Mouse (Mus musculus): ENCODE results near the gene Kcnc4. TPM values are rescaled to one million over a fixed set of nuclear protein-coding genes. Genes with fewer than 3 reads are reported as not detected.

Kcnc4 gene
- total RNA-seq (2021): under 1 TPM; 0.21 to 0.61 TPM

DNA sequence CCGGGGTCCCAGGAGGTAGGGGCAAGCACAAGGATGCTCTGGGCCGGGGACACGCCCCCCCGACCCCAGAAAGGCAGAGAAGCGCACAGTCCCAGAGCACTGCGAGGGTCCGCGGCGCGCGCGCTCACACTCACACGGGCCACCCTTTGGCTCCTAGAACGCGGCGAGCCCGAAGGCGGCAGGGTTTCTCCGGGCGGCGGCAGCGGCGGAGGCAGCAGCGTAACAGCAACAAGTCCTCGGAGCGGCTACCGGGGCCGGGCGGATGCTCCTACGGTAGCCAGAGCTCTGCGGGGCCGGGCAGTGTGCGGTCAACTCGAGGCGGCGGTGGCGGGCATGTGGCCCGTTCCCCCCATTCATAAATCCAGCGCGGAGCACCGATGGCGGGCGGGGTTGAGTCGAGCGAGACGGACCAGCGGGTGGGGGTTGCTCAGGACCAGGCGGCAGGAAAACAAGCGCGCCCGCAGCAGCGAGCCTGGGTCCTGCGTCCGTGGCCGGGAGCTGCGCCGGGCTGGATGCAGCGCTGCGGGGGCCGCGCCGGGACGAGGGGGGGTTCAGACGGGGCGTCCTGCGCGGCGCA, at the start of gene Kcnc4:
Gene Kcnc4 (minus strand): TSS at position 357 of the 577 bp plus-strand sequence.
- DNase-seq: peak; percentile 30

DNA sequence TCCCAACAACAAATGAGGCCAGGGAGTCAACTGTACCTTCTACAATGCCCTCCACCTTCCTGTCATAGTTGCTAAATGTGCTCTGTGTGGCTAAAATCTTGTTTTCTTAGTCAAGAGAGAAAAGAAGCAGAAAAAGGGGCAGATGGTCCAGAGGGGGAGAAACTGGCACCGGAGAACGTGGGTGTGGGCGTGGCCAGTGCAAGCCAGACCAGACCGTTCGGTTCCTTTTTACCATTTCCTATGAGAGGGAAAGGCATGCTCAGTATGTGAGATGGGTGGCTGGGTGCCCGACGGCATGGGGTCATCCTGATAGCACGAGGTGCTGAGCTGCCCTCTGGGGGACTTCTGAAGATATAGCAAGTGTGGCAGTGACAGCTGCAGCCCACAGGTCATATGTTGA, 49.3 kb upstream of the Kcnc4 start:
- peak; percentile 29 for DNase-seq

DNA sequence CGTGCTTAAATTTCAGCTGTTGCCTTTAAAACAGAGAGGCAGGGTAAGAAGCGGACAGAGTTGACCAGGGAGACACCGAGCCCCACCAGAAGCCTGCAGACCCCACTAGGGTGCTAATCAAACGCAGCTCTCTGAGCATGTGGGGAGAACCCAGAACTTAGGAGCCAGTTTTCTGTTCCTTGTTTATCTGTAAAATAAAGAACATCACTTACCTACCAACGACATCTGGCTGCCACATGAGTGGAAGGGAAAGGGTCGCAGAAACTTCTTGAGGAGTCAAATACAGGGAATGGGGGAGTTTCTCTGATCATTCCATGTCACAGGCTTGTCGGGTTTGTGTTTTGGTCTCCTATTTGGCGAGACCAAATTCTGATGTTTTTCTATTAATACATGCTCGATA, 48.6 kb upstream of the Kcnc4 start:
- DNase-seq: no peak

DNA sequence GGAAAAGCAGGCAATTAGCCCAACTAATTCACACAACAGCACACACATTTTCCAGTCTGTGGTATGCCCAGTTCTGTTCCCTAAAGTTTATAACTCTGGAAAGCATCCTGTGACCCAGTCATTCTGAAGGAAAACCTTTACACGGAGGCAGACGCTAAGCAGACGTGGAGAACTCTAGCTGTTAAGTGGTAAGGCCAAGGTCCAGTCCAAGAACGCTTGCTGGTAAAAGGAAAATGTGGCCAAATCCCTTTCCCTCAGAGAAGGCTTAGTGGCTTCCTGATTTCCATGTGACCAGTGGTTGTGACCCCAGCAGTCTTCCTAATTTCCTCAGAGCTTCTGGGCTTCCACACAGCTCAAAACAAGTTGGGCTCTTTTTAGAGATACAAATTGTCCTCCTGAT, 47.2 kb upstream of the Kcnc4 start:
- no peak for DNase-seq

DNA sequence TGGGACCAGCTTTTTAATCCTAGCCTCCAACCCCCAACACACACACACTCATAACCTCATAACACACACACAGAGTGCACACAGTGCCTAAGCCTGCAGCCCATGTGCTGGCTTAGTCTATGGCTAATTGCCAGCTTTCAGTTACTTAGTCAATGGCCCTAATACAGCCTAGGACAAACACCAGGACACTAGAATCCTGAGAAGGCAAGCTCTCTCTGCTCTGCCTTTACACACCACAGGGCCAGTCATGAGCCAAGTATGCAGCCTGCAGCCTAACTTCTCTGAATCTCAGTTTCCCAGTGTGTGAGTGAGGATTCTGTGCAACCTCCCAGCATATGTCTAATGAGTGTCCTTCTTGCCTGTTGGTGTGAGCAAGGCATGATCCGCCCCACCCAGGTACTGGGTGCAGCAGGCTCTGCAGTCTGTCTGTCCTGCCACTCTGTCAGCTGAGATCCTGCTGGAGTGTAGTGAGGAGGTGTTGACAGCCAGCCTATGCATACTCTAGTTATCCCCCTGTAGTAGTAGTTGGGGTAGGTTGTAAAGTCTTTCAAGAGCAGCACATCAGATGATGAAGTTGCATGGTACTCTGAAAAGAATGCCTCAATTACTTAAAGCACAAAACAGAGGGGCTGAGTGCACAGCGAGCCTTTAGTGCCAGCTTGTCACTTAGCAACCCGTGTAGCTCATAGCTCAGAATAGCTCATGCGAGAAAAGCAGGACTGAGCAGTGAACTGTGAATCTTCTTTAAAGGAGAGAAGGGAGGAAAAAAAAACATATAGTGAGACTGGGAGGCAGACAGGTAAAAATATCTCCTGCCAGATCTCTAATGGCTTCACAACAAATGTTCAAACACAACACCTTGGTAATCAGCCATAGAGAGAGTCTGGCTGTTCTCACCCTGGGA, 46.4 kb upstream of the Kcnc4 start:
- no peak for DNase-seq

DNA sequence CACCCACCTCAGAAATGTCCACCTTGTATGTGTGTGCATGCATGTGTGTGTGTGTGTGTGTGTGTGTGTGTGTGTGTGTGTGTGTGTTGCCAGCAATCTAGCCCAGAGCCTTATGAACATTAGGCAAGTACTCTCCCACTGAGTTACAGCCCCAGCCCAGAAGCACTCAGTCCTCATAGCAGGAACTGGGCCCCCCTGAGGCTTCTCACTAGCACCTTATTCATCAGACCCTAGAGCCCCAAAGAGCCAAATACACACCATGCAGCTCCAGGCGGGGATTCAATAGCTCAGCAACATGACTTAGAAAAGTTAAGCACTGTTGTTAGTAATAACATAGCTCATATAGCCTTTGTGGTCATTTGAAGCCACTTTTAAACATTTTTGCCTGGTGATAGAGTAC, 45.2 kb upstream of the Kcnc4 start:
- no peak for DNase-seq

DNA sequence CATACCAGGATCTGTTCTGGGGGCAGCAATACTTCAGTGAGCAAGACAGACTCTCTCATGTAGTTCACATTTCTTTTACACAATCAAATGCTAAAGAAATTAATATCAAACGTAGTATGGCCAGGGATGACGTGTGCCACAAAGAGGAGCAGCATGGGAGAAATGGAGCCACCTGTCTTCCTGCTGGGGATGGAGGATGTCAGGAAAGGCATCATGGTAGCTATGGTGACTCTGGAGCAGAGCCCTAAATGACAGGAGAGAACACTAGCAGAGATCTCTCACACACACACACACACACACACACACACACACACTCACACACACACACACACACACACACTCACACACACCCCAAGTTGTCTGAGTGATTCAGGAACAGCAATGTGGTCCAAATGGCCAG, 44.4 kb upstream of the Kcnc4 start:
- DNase-seq: no peak

DNA sequence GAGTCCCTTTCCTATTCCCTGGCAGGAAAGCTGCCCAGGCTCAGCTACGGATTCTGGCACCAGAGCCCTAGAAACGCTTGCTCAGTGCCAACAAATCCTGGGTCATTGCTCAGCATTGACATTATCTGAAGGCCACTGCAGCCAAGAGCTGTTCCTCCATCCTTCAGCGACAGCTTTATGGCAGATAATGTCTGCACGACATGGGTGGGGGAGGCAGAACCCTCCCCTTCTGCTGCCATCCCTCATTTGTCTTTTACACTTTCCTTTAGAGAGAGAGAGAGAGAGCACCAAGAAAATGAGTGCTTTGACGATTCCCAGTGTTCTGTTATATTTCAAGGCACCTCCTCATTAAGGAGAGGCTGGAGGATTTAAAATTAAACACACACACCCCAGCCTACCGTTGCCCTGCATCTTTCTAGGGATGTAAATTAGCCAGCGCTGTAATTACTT, 42.4 kb upstream of the Kcnc4 start:
- peak; percentile 36 for DNase-seq

DNA sequence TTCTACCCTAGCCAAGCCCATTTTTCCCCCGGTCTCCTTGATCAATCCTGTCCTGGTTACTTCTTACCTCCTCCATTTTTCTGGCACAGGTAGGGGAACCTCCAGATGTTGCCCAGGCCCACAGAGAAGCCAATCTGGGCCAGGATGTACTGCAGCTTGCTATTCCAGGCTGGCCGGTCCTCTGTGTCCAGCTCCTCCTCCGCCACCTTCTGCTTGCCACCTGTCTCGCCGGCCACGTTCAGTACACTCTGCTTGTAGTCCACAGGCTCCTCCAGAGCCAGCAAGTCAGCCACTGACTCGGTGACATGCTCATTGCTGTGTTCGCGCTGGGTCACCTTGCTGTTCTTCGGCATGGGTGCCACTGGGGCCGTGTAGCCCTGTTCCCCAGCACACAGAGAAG, 40.9 kb upstream of the Kcnc4 start:
- DNase-seq: no peak

DNA sequence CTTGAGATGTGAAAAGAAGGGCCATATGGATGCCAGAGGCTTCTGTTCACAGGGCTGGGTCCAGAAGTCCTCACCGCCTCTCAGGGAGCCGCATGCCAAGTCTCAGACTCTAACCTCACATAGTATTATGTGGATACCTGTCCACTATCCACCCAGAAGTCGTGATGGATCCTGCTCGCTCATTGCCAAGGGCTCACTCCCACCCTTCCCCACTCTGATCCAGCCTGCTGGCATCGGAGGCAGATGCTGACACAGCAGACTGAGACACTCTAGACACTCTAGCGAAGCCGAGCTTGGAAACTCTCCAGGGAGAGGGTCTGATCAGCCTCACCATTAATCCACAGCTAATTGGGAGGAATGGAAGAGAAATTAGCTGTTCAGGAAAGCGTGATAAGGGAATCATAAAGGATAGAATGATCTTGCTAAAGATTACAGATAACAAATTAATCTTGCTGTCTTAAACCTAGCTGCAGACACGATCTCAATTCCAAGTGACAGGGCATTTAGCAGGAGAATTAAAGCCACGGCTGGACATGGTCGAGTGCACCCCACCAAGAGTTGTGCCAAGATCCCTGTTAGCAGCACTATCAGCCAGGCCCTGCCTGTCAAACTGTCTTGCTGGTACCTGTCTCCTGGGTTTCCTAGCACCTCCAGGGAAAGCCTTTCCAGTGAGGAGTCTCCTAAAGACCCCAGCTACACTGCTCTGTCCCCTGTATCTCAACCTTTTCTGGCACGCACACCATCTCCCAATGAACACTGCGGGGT, 36.9 kb upstream of the Kcnc4 start:
- no peak for DNase-seq

DNA sequence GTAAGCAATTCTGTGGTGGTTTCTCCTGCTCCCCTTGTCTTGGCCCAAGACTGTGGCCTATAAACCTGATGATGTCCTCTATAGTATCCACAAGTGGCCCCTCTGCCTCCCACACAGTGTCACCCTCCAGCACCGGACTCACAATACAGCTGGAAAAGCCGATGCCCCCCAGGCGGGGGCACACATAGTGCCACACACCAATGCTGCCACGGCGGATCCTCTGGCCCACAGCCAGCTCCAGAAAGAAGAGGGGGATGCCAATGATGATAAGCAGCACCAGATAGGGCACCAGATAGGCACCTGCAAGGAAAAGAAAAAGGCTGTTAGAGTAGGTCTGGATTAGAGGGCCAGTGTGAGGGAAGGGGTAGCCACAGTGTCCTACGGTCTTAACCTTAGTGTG, 36.2 kb upstream of the Kcnc4 start:
- no peak for DNase-seq

DNA sequence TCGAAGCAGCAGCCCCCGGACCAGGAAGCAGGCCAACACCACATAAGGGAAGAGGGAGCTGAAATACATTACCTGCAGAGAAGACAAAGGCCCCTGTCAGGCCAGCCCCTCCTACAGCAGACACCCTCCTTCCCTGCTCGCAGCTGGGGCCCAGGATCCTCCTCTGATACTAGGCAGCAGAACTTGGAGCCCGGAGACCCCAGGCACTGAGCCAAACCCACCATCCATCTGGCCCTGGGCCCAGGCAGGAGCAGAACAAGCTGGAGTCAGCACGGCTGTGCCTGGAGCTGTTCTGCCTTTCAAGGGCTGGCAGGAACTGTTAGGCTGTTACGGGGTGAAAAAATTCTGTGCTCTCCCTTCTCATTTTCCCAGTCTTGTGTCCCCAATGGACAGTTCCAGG, 32.1 kb upstream of the Kcnc4 start:
- peak; percentile 86 for DNase-seq

DNA sequence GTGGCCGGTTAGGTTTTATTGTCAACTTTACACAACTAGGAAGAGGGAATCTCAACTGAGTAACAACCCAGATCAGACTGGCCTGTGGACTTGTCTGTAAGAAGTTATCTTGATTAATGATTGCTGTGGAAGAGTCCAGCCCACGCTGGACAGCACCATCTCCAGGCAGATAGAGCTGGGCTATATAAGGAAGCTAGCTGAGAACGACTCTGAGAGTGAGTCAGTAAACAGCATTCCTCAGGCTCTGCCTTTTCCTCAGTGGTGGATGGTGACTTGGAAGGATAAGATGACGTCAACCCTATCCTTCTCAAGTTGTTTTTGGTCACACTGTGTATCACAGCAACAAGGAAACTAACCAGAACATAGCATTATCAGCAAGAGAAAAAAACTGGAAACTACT, 29.3 kb upstream of the Kcnc4 start:
- no peak for DNase-seq

DNA sequence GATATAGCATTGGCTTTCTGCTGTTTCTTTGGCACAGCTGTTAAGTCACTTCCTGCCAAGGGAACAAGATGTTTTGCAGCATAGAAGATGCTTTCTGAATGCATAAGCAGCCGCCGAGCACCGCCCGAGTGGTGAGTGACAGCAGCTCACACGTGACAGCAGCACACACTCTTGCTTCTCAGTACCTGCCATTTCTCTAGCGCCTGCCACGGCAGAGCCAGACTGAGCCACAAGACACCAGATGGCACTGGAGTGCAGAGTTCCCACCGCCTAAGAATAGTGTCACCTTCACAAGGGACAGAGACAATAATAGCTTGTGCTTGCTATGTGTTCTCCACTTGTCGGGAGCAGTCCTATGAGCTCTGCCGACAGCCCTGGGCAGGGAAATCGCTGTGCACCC, 23.9 kb upstream of the Kcnc4 start:
- peak; percentile 63 for DNase-seq

DNA sequence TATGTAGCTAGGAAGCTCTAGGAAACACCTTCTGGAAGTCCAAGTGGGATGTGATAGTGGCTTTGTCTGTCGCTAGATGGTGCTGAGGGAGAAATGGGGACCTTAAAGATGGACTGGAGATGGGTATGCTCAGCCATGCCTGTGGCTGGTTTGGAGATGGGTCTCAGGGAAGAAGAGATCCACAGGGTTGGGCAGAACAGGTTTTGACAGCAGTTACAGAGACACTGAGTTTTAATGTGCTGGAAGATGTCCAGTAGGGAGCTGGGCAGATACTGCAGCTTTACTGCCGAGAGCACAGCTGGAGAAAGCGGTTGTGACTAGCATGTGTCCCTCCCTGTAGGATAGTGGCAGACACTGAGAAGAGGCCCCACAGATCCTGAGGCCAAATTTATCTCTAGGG, 21.3 kb upstream of the Kcnc4 start:
- no peak for DNase-seq

DNA sequence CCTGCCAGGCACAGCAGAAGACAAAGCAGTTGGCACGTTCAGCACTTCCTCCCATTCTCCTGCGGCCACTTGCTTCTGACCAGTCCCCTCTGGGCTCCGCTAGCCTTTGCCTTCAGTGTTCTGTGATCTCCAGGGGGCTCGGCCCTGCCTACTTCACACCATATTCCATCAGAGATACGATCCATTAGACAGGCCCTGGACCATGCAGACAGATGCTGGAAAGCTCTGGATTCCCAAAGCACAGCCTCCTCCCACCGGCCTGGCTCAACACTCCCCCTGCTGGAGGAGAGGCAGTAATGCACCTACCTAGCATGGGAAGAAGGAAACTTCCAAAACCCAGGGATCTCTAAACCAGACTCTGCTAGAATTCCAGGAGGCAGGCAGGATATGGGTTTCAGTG, 12.8 kb upstream of the Kcnc4 start:
- DNase-seq: peak; percentile 54

DNA sequence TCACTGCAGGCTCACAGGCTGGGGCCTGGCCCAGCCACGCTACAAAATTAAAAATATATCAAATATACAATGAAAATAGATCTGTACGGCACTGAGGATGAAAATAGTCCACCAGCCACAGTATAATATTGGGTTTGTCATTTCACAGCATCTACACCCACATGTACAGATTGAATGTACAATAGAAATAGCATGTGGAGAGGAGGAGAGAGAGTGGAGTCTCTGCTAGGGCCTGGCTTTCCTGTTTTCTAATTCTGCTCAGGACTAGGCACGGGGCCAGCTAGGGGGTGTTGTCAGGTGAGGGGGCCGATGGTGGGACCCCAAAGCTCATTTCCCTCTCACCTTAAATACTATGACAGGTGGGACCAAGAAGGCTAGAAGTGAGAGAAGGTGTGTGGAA, 9.7 kb upstream of the Kcnc4 start:
- no peak for DNase-seq

DNA sequence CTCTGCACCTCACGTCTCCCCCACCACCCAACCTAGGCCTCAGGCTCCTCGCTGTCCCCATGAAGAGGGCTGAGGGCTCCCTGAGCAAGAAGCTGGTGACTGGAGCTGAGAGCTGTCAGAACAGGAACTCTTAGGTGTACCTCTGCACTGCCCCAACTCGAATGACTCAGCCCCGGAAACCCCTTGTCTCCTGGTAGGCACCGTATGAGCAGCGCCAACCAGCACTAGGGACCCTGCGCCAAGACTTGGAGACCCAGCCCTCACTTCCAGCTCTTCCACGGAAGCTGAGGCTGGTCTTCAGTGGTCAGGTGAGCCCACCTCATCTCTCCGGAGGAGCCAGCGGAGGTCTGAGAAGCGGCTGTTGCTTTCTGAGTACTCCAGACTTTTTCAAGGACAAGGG, 8.8 kb upstream of the Kcnc4 start:
- DNase-seq: no peak

DNA sequence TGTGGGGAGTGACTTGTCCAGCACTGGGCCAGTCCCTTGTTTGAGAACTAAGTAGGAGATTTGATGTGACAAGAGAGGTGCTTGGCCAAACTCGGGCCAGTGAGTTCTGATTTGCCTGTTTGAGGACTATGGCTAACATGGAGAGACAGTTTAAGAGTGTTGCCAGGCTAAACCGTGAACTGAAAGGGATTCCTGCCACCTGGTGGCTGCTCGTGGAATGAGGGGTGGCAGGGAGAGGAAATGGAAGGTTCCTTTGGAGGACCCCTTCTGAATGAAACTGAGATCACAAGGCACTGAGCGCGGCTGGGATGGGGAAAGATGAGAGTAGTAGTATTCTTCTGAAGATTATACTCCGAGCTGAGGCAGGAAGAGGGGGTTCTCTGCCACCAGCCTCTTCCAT, 7.2 kb upstream of the Kcnc4 start:
- peak; percentile 88 for DNase-seq

DNA sequence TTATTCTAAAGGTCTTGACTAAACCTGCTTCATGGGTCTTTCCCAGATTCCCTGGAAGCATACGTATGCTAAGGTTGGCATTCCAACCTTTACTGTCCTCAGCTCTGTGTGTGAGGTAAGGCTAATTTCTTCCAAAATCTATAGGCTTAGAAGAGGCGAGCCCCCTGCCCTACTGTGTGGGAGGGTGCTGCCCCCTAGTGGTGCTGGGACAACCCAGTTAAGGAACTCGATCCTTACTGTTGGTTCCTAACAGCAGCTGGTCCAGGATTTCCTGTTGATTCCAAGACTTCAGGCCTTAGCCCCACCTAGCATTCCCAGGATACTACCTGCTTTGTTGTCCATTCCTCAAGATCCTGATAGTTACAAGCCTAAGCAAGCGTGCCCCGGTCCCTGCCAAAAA, 2.8 kb upstream of the Kcnc4 start:
- peak; percentile 87 for DNase-seq

DNA sequence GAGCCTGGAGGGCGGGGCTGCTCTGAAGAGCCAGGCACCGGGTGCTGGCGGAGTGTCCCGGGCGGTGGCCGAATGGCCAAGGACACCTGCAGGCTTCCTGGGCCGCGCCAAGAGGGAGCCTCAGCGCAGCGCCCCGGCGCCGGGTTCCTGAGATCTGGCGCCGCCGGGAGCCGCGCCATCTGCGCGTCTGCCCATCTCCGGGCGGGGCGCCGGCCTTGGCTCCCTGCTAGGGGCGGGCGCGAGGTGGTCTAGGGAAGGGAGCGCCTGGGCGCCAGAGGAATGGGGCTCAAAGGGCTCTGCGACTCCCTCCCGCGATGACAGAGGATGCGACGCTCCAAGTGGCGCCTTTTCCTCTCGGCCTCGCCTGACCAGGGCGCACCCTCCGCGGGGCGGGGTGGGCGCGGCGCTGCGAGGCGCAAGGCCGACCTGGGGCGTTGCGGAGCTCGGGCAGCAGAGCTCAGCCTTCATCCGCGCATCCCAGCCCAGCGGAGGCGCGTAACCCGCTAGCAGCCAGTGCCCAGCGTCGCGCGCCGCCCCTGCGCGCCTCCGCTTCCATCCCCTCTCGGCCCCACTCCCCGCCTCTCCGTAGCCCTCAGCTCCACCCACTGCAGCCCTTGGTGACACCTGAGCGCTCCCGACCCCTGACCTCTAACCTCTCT, 550 bp upstream of the Kcnc4 start:
- peak; percentile 12 for DNase-seq

DNA sequence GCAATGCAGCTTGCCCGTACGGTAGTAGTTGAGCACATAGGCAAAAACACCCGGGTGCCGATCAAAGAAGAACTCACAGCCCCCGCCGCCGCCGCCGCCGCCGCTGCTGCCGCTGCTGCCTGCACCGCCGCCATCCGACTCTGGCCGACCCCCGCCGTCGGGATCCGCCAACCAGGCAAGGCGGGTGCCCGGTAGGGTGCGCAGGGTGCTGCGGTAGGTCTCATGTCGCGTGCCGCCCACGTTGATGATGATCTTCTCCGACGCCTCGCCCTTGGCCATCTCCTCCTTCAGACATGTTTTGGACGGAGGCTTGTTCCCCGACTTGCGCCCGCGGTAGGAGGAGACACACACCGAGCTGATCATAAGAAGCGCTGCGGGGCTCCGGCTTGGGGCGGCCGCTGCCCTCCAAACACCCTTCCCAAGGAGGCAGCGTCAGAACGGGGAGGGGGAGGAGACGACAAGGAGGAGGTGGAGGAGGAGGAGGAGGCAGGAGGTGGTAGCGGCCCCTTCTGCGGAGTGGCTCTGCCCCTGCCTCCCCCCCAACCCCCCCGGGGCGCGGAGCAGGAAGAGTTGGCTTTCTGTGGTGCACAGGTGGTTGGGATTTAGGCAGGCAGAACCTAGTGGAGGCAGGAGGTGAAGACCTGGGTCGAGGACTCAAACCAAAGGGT, 690 bp downstream of the Kcnc4 start:
- DNase-seq: peak; percentile 29
